Mouse (Mus musculus): ENCODE measurements around the gene Plppr2. TPM values are rescaled to one million over a fixed set of nuclear protein-coding genes. Genes with fewer than 3 reads are reported as not detected.

Gene Plppr2
- polyA plus RNA-seq, 1 experiment from 2014 or later, result 24.2 TPM

DNA sequence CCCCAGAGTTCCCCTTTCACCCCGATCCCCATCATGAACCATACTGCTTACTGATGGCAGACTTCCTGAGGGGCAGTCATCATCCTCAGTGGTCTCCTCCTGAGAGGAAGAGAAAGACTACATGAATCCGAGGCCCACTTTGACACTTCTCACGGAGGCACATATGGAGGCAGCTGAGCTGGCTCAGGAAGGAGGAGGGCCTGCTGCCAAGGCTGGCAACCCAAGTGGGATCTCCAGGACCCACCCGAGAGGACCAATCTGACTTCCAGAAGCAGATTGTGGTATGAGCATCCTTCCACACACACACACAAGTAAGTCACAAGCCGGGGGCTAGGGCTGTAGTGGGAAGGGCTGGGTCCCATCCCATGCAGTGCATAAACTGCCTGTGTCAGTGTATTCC lies 40.5 kb downstream of the Plppr2 start:
- ATAC-seq (replicated peaks; ENCODE audit: low FRiP score) (no peak), DNase-seq (ENCODE audit: low spot score) (no peak)
- Histone ChIP-seq H3K9ac (ENCODE audit: low read length) (no peak overlapping the region), H3K27ac (ENCODE audit: low read depth, low read length) (no peak overlapping the region), H3K9me3 (ENCODE audit: control insufficient read depth, low read length) (no peaks in the 10 kb centered on the region), H3K36me3 (ENCODE audit: control insufficient read depth, insufficient read depth, low read length) (no peaks in the 10 kb centered on the region), H3K27me3 (ENCODE audit: control insufficient read depth, insufficient read depth, low read length) (no peaks in the 10 kb centered on the region), H3K4me3 (ENCODE audit: low read depth, low read length) (no peak overlapping the region), H3K4me2 (ENCODE audit: low read depth, low read length, severe bottlenecking) (no peak overlapping the region), H3K4me1 (replicated peaks; ENCODE audit: control insufficient read depth, insufficient read depth, low read length) (no peaks in the 10 kb centered on the region)
- 88% methylated on average over 5 of the region's 5 CpGs for WGBS

DNA sequence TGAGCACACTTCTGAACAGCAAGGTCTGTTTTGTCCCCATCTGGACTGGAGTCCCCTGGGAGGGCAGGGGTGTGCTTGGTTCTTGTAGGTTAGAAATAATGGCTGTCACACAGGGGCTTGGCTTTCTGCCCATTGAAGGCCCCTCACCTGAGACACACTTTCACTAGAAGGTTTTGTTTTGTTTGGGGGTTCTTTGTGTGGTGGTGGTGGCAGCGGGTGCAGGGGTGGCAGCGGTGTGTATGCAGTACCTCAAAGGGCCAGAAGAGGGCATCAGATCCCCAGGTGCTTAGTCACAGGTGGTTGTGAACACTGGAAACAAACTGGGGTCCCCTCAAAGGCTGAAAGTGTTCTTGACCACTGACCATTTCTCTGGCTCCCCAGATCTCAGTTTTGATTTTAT lies 41.1 kb downstream of the Plppr2 start:
- DNase-seq (ENCODE audit: low spot score) (no peak), ATAC-seq (replicated peaks; ENCODE audit: low FRiP score) (no peak)
- Histone ChIP-seq H3K4me3 (ENCODE audit: low read depth, low read length) (no peak overlapping the region), H3K4me2 (ENCODE audit: low read depth, low read length, severe bottlenecking) (no peak overlapping the region), H3K9me3 (ENCODE audit: control insufficient read depth, low read length) (no peaks in the 10 kb centered on the region), H3K4me1 (replicated peaks; ENCODE audit: control insufficient read depth, insufficient read depth, low read length) (no peaks in the 10 kb centered on the region), H3K36me3 (ENCODE audit: control insufficient read depth, insufficient read depth, low read length) (no peaks in the 10 kb centered on the region), H3K27ac (ENCODE audit: low read depth, low read length) (no peak overlapping the region), H3K27me3 (ENCODE audit: control insufficient read depth, insufficient read depth, low read length) (no peaks in the 10 kb centered on the region), H3K9ac (ENCODE audit: low read length) (no peak overlapping the region)
- WGBS, result 33% methylated on average over 2 of the region's 2 CpGs

GRCm38 (mm10) chr9:21978398-21979128 lies 41.7 kb downstream of the Plppr2 start:
- WGBS, result 95% methylated on average over 4 of the region's 4 CpGs
- no peak overlapping the region for H3K27ac ChIP-seq (ENCODE audit: low read depth, low read length)
- no peaks in the 10 kb centered on the region for H3K4me1 ChIP-seq (replicated peaks; ENCODE audit: control insufficient read depth, insufficient read depth, low read length)
- DNase-seq (ENCODE audit: low spot score) (no peak), ATAC-seq (replicated peaks; ENCODE audit: low FRiP score) (no peak)
- no peaks in the 10 kb centered on the region for H3K9me3 ChIP-seq (ENCODE audit: control insufficient read depth, low read length)
- no peaks in the 10 kb centered on the region for H3K27me3 ChIP-seq (ENCODE audit: control insufficient read depth, insufficient read depth, low read length)
- H3K4me3 ChIP-seq (ENCODE audit: low read depth, low read length), result no peak overlapping the region
- H3K9ac ChIP-seq (ENCODE audit: low read length), result no peak overlapping the region
- H3K4me2 ChIP-seq (ENCODE audit: low read depth, low read length, severe bottlenecking), result no peak overlapping the region
- H3K36me3 ChIP-seq (ENCODE audit: control insufficient read depth, insufficient read depth, low read length), result no peaks in the 10 kb centered on the region

- peaks cover 10% of the 10 kb centered on the region for H3K4me1 ChIP-seq (replicated peaks; ENCODE audit: control insufficient read depth, insufficient read depth, low read length)
- DNase-seq (ENCODE audit: low spot score) (no peak), ATAC-seq (replicated peaks; ENCODE audit: low FRiP score) (no peak)
- 4% methylated on average over 3 of the region's 3 CpGs for WGBS
- H3K9ac ChIP-seq (ENCODE audit: low read length), result no peak overlapping the region
- no peak overlapping the region for H3K27ac ChIP-seq (ENCODE audit: low read depth, low read length)
- no peaks in the 10 kb centered on the region for H3K9me3 ChIP-seq (ENCODE audit: control insufficient read depth, low read length)
- peaks cover 25% of the 10 kb centered on the region for H3K27me3 ChIP-seq (ENCODE audit: control insufficient read depth, insufficient read depth, low read length)
- no peak overlapping the region for H3K4me2 ChIP-seq (ENCODE audit: low read depth, low read length, severe bottlenecking)
- H3K36me3 ChIP-seq (ENCODE audit: control insufficient read depth, insufficient read depth, low read length), result no peaks in the 10 kb centered on the region
- no peak overlapping the region for H3K4me3 ChIP-seq (ENCODE audit: low read depth, low read length)
These were observed 47.1 kb downstream of the Plppr2 start for GRCm38 (mm10) chr9:21983911-21984310.

DNA sequence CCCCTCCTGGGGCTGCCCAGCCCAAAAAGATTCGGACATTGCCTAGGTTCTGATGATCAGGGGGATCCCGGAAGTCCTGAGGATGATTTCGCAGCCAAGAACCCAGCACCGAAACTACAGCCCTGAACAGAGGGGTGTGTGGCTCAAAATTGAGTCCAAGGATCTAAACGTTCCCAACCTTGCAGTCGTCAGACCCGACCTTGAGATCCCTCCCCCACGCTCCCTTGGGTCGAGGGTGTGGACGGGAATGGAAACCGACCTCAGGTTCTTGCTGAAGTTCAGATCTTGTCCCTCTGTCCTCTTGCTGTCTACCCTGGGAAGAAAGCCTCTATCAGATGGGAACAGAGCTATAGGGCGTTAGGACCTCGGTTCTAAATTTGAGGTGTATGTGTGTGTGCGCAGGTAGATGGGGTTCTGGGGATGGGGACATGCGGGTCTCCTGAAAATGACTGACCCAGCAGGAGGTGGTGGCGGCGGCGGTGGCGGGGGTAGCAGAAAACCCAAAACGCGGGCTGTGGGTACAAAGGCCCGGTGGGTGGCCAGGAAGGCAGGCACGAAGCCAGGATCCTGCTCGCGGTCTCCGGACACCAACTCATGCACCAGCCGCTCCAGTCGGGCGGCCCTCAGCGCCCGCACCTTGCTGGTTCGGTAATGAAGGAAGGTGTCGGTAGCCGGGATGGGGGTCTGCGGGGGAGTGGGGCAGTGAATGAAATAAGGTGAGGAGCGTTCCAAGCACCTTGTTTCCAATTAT lies 50.9 kb downstream of the Plppr2 start:
- H3K4me3 ChIP-seq (ENCODE audit: low read depth, low read length), result peak overlapping the region; percentile 35; the same call in 1 of the 2 replicates
- peak overlapping the region; percentile 16; the same call in 1 of the 2 replicates for H3K9ac ChIP-seq (ENCODE audit: low read length)
- ATAC-seq (replicated peaks; ENCODE audit: low FRiP score) (no peak), DNase-seq (ENCODE audit: low spot score) (no peak)
- no peaks in the 10 kb centered on the region for H3K9me3 ChIP-seq (ENCODE audit: control insufficient read depth, low read length)
- H3K4me2 ChIP-seq (ENCODE audit: low read depth, low read length, severe bottlenecking), result peak overlapping the region; percentile 67; the same call in 1 of the 2 replicates
- peaks cover 16% of the 10 kb centered on the region for H3K4me1 ChIP-seq (replicated peaks; ENCODE audit: control insufficient read depth, insufficient read depth, low read length)
- no peak overlapping the region for H3K27ac ChIP-seq (ENCODE audit: low read depth, low read length)
- WGBS, result 10% methylated on average over 34 of the region's 36 CpGs
- no peaks in the 10 kb centered on the region for H3K36me3 ChIP-seq (ENCODE audit: control insufficient read depth, insufficient read depth, low read length)
- peaks cover 56% of the 10 kb centered on the region for H3K27me3 ChIP-seq (ENCODE audit: control insufficient read depth, insufficient read depth, low read length)

- peaks cover 56% of the 10 kb centered on the region for H3K27me3 ChIP-seq (ENCODE audit: control insufficient read depth, insufficient read depth, low read length)
- H3K4me2 ChIP-seq (ENCODE audit: low read depth, low read length, severe bottlenecking), result peak overlapping the region; percentile 67
- WGBS, result under 1% methylated on average over 32 of the region's 32 CpGs
- H3K36me3 ChIP-seq (ENCODE audit: control insufficient read depth, insufficient read depth, low read length), result no peaks in the 10 kb centered on the region
- peak overlapping the region; percentile 35 for H3K4me3 ChIP-seq (ENCODE audit: low read depth, low read length)
- H3K9ac ChIP-seq (ENCODE audit: low read length), result peak overlapping the region; percentile 51
- DNase-seq (ENCODE audit: low spot score), result no peak
- ATAC-seq (replicated peaks; ENCODE audit: low FRiP score), result peak; percentile 23; the same call in 1 of the 2 replicates
- H3K27ac ChIP-seq (ENCODE audit: low read depth, low read length), result no peak overlapping the region
- H3K4me1 ChIP-seq (replicated peaks; ENCODE audit: control insufficient read depth, insufficient read depth, low read length), result peaks cover 16% of the 10 kb centered on the region
- H3K9me3 ChIP-seq (ENCODE audit: control insufficient read depth, low read length), result no peaks in the 10 kb centered on the region
These were observed 51.7 kb downstream of the Plppr2 start for GRCm38 (mm10) chr9:21988421-21989101.

- Histone ChIP-seq H3K27me3 (ENCODE audit: control insufficient read depth, insufficient read depth, low read length) (peaks cover 56% of the 10 kb centered on the region), H3K9ac (ENCODE audit: low read length) (peak within 1 kb of the TSS; percentile 51), H3K4me2 (ENCODE audit: low read depth, low read length, severe bottlenecking) (peak within 1 kb of the TSS; percentile 67), H3K4me3 (ENCODE audit: low read depth, low read length) (peak within 1 kb of the TSS; percentile 35), H3K9me3 (ENCODE audit: control insufficient read depth, low read length) (no peaks in the 10 kb centered on the region), H3K36me3 (ENCODE audit: control insufficient read depth, insufficient read depth, low read length) (no peaks in the 10 kb centered on the region), H3K4me1 (replicated peaks; ENCODE audit: control insufficient read depth, insufficient read depth, low read length) (peaks cover 16% of the 10 kb centered on the region), H3K27ac (ENCODE audit: low read depth, low read length) (no peak within 1 kb of the TSS)
- peak; percentile 53; the same call in 1 of the 2 replicates for ATAC-seq (replicated peaks; ENCODE audit: low FRiP score)
- DNase-seq (ENCODE audit: low spot score), result peak; percentile 75
- WGBS, result under 1% methylated on average over 38 of the region's 42 CpGs
These were observed 52.6 kb downstream of the Plppr2 start, which contains the start of gene Rgl3 for GRCm38 (mm10) chr9:21989230-21990110. Gene Rgl3, minus strand, starts transcription at chr9:21989446.

GRCm38 (mm10) chr9:21992227-21992626 lies 55.4 kb downstream of the Plppr2 start:
- no peak for ATAC-seq (replicated peaks; ENCODE audit: low FRiP score)
- Histone ChIP-seq H3K4me3 (ENCODE audit: low read depth, low read length) (no peak overlapping the region), H3K9ac (ENCODE audit: low read length) (no peak overlapping the region), H3K9me3 (ENCODE audit: control insufficient read depth, low read length) (no peaks in the 10 kb centered on the region; the same call in 1 of the 2 replicates), H3K27ac (ENCODE audit: low read depth, low read length) (no peak overlapping the region), H3K36me3 (ENCODE audit: control insufficient read depth, insufficient read depth, low read length) (no peaks in the 10 kb centered on the region), H3K4me1 (replicated peaks; ENCODE audit: control insufficient read depth, insufficient read depth, low read length) (peaks cover 16% of the 10 kb centered on the region), H3K27me3 (ENCODE audit: control insufficient read depth, insufficient read depth, low read length) (peaks cover 48% of the 10 kb centered on the region), H3K4me2 (ENCODE audit: low read depth, low read length, severe bottlenecking) (no peak overlapping the region)
- 86% methylated on average over 4 of the region's 4 CpGs for WGBS
- DNase-seq (ENCODE audit: low spot score), result no peak
